Mouse (Mus musculus): ENCODE measurements around the gene Setd1a. TPM values are rescaled to one million over a fixed set of nuclear protein-coding genes. Genes with fewer than 3 reads are reported as not detected.

Setd1a gene
- total and polyA plus RNA-seq, 3 experiments = 4.5 to 51.0 (median 9.8) TPM

DNA sequence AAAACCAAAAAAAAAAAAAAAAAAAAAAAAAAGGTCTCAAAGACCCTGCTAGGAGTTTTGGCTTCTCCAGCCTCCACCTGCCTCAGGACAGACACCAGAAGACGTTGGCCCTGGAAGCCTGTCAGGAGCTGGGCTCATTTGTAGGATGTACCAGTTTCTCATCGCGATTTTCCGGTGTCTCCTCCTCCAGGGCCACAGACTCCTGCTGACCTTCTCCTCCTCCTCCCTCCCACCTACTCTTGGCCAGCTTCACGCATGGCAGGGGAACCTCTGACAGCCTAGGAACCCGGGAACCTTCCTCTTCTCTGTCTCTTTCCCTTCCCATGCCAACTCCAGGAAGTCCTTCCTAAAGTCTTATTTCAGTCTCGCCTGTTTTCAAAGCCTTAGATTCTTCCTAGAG, 40.6 kb downstream of the Setd1a start:
- Histone ChIP-seq H3K9ac (ENCODE audit: insufficient read depth, low read depth) (no peak overlapping the region), H3K27me3 (replicated peaks) (no peaks in the 10 kb centered on the region), H3K79me2 (replicated peaks; ENCODE audit: control insufficient read depth, extremely low read depth, insufficient read depth, poor library complexity, severe bottlenecking) (no peaks in the 10 kb centered on the region), H3K36me3 (replicated peaks in 1 of 2; ENCODE audit: control insufficient read depth in 1 of 2, insufficient read depth in 1 of 2, low read length in 1 of 2) (no peaks in the 10 kb centered on the region), H3K27ac (ENCODE audit: insufficient read depth, low read depth) (no peak overlapping the region), H3K4me2 (ENCODE audit: insufficient read depth, low read depth, poor library complexity, severe bottlenecking) (no peak overlapping the region), H3K4me1 (ENCODE audit: control insufficient read depth in 1 of 2, insufficient read depth in 2 of 2) (peaks cover 10 to 42% of the 10 kb centered on the region in 2 experiments), H3K4me3 (replicated peaks in 1 of 3; ENCODE audit: low read depth in 2 of 3, low read length in 2 of 3, poor library complexity in 1 of 3) (no peak overlapping the region), H3K9me3 (replicated peaks; ENCODE audit: low read length) (no peaks in the 10 kb centered on the region)
- in situ Hi-C loops (cut with MboI; ENCODE audit: low pct_ligation_motif_present, low pct_unique_long_range_greater_than_20kb, low sequenced_read_pairs) = loop anchor here (5.0 kb wide), 1 partner anchor 40 kb away; the partner anchor contains the start of gene Setd1a
- no peak for DNase-seq (ENCODE audit: extremely low read depth)
- TF ChIP-seq MEF2A (IDR thresholded peaks at IDR 0.05; ENCODE audit: borderline replicate concordance, low read depth, low read length) (no peak), EP300 (IDR thresholded peaks at IDR 0.05; ENCODE audit: low read length) (no peak), USF2 (conservative IDR thresholded peaks at IDR 0.05; ENCODE audit: low read depth, low read length) (no peak), CTCF (conservative IDR thresholded peaks at IDR 0.05 in 1 of 2, IDR thresholded peaks at IDR 0.05 in 1 of 2; ENCODE audit: low read depth in 2 of 2, low read length in 2 of 2) (no peak)
- dilution Hi-C loops (cut with MboI; ENCODE audit: extremely low pct_ligation_motif_present, extremely low pct_unique_long_range_greater_than_20kb, low sequenced_read_pairs) = no loop called here

DNA sequence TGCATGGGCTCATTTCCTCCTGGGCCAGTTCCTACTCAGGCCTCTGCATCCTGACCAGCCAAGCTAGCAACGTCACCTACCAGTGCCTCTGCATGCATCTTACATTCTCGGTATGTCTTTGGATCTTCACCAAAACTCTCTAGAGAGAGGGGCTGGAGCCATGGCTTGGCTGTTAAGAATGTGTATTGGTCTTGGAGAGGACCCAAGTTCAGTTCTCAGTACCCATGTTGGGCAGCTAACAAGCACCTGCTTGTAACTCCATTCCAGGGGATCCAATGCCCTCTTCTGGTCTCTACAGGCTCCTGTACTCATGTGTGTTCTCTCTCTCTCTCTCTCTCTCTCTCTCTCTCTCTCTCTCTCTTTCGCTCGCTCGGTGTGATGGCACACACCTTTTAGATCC, 41.3 kb downstream of the Setd1a start:
- H3K27me3 ChIP-seq (replicated peaks) = no peaks in the 10 kb centered on the region
- no peaks in the 10 kb centered on the region for H3K79me2 ChIP-seq (replicated peaks; ENCODE audit: control insufficient read depth, extremely low read depth, insufficient read depth, poor library complexity, severe bottlenecking)
- H3K9me3 ChIP-seq (replicated peaks; ENCODE audit: low read length) = no peaks in the 10 kb centered on the region
- H3K36me3 ChIP-seq (replicated peaks in 1 of 2; ENCODE audit: control insufficient read depth in 1 of 2, insufficient read depth in 1 of 2, low read length in 1 of 2) = no peaks in the 10 kb centered on the region
- no peak overlapping the region for H3K4me3 ChIP-seq (replicated peaks in 1 of 3; ENCODE audit: low read depth in 2 of 3, low read length in 2 of 3, poor library complexity in 1 of 3)
- no peak for TF ChIP-seq MAZ (IDR thresholded peaks at IDR 0.05; ENCODE audit: low read depth, low read length)
- TF ChIP-seq SMC3 (IDR thresholded peaks at IDR 0.05; ENCODE audit: low read depth, low read length) = no peak
- TF ChIP-seq CTCF (conservative IDR thresholded peaks at IDR 0.05 in 1 of 2, IDR thresholded peaks at IDR 0.05 in 1 of 2; ENCODE audit: low read depth in 2 of 2, low read length in 2 of 2) = no peak
- no peak for TF ChIP-seq MAFK (IDR thresholded peaks at IDR 0.05; ENCODE audit: insufficient replicate concordance, low read length)
- no peak for TF ChIP-seq USF1 (IDR thresholded peaks at IDR 0.05; ENCODE audit: low read depth, low read length)
- in situ Hi-C loops (cut with MboI; ENCODE audit: low pct_ligation_motif_present, low pct_unique_long_range_greater_than_20kb, low sequenced_read_pairs) (loop anchor here (5.0 kb wide), 1 partner anchor 40 kb away; the partner anchor contains the start of gene Setd1a), dilution Hi-C loops (cut with MboI; ENCODE audit: extremely low pct_ligation_motif_present, extremely low pct_unique_long_range_greater_than_20kb, low sequenced_read_pairs) (no loop called here)
- H3K9ac ChIP-seq (ENCODE audit: insufficient read depth, low read depth) = no peak overlapping the region
- no peak overlapping the region for H3K4me2 ChIP-seq (ENCODE audit: insufficient read depth, low read depth, poor library complexity, severe bottlenecking)
- no peak overlapping the region for H3K27ac ChIP-seq (ENCODE audit: insufficient read depth, low read depth)
- H3K4me1 ChIP-seq (ENCODE audit: control insufficient read depth in 1 of 2, insufficient read depth in 2 of 2) = peaks cover 10 to 45% of the 10 kb centered on the region in 2 experiments
- no peak for DNase-seq (ENCODE audit: extremely low read depth)

DNA sequence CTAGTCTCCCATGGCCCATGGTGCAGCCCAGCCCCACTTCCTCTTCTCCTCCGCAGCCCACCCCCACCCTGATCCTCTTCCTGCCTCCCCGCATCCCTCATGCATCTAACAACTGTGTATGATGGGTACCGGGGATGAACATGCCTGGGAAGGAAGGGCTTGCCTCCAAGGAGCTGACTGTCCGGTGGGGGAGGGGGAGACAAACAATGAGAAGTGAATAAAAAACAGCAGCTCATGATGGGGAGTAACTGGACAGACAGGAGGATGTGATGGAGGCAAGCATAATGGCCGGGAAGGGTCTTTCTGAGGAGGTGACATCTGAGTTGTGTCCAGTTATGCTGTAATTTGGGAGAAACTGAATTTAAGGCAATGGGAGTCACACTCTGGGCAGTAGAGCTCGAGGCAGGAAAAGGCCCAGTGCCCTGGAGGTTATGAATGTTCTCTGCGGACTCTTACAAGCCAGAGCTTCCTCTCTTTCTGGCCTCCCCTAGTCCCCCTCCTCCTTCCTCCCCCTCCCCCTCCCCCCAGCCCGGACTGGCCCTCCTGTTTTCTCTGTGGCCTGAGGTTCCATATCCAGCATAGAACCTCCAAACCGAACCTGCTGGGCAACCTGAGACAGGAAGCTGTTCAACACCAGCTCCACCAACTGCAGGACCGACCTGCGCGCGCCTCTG, 44.5 kb downstream of the Setd1a start:
- Histone ChIP-seq H3K36me3 (replicated peaks in 1 of 2; ENCODE audit: control insufficient read depth in 1 of 2, insufficient read depth in 1 of 2, low read length in 1 of 2) (no peaks in the 10 kb centered on the region), H3K27ac (ENCODE audit: insufficient read depth, low read depth) (no peak overlapping the region), H3K4me2 (ENCODE audit: insufficient read depth, low read depth, poor library complexity, severe bottlenecking) (no peak overlapping the region), H3K4me3 (replicated peaks in 1 of 3; ENCODE audit: low read depth in 2 of 3, low read length in 2 of 3, poor library complexity in 1 of 3) (no peak overlapping the region), H3K79me2 (replicated peaks; ENCODE audit: control insufficient read depth, extremely low read depth, insufficient read depth, poor library complexity, severe bottlenecking) (no peaks in the 10 kb centered on the region), H3K27me3 (replicated peaks) (no peaks in the 10 kb centered on the region), H3K9ac (ENCODE audit: insufficient read depth, low read depth) (no peak overlapping the region), H3K4me1 (ENCODE audit: control insufficient read depth in 1 of 2, insufficient read depth in 2 of 2) (peaks cover 7 to 42% of the 10 kb centered on the region in 2 experiments), H3K9me3 (replicated peaks; ENCODE audit: low read length) (no peaks in the 10 kb centered on the region)
- no peak for DNase-seq (ENCODE audit: extremely low read depth)
- dilution Hi-C loops (cut with MboI; ENCODE audit: extremely low pct_ligation_motif_present, extremely low pct_unique_long_range_greater_than_20kb, low sequenced_read_pairs) = no loop called here
- in situ Hi-C loops (cut with MboI; ENCODE audit: low pct_ligation_motif_present, low pct_unique_long_range_greater_than_20kb, low sequenced_read_pairs) = no loop called here
- TF ChIP-seq MXI1 (IDR thresholded peaks at IDR 0.05; ENCODE audit: low read depth, low read length) (no peak), RAD21 (IDR thresholded peaks at IDR 0.05; ENCODE audit: low read depth, low read length) (no peak), SIN3A (IDR thresholded peaks at IDR 0.05; ENCODE audit: low read length) (no peak), ZNF384 (IDR thresholded peaks at IDR 0.05; ENCODE audit: low read depth, low read length) (no peak), GABPA (IDR thresholded peaks at IDR 0.05; ENCODE audit: insufficient replicate concordance, low read depth, low read length) (no peak), MAX (IDR thresholded peaks at IDR 0.05; ENCODE audit: low read length) (no peak), KAT2A (IDR thresholded peaks at IDR 0.05; ENCODE audit: insufficient replicate concordance, low read length) (no peak), MYC (IDR thresholded peaks at IDR 0.05; ENCODE audit: low read depth, low read length) (no peak), MEF2A (IDR thresholded peaks at IDR 0.05; ENCODE audit: borderline replicate concordance, low read depth, low read length) (no peak), PAX5 (IDR thresholded peaks at IDR 0.05; ENCODE audit: low read length) (no peak), ZKSCAN1 (IDR thresholded peaks at IDR 0.05; ENCODE audit: borderline replicate concordance, low read depth, low read length) (no peak), BHLHE40 (IDR thresholded peaks at IDR 0.05; ENCODE audit: low read depth, low read length) (no peak), IRF4 (IDR thresholded peaks at IDR 0.05; ENCODE audit: low read depth, low read length) (no peak), JUN (IDR thresholded peaks at IDR 0.05; ENCODE audit: insufficient read depth, low read depth, low read length) (no peak), UBTF (IDR thresholded peaks at IDR 0.05; ENCODE audit: low read depth, low read length) (no peak), HCFC1 (IDR thresholded peaks at IDR 0.05; ENCODE audit: low read depth, low read length) (no peak), TCF12 (IDR thresholded peaks at IDR 0.05; ENCODE audit: low read depth, low read length) (no peak), POLR2AphosphoS2 (IDR thresholded peaks at IDR 0.05; ENCODE audit: low read depth, low read length) (no peak)

Measured in CH12.LX (cell line).